Mouse (Mus musculus) ES-Bruce4 (cell line): Measurements from ENCODE around the gene Pkp4.

Source experiments
- CTCF ChIP-seq: IDR thresholded peaks from one replicate; pipeline ENCODE4 v1.8.1; 2011; ENCODE audit warnings: low read depth, low read length
- EP300 ChIP-seq: IDR thresholded peaks from 2 replicates; pipeline ENCODE4 v1.6.1; 2011; ENCODE audit warnings: low read depth, low read length; ENCODE audit not compliant: insufficient read depth
- POLR2A ChIP-seq: IDR thresholded peaks from one replicate; pipeline ENCODE4 v1.8.1; 2011; ENCODE audit warnings: low read length; ENCODE audit not compliant: insufficient read depth

GRCm38 (mm10) chr2:59229250-59229895, 68.7 kb downstream of the Pkp4 start:
- TF ChIP-seq POLR2A (no peak), CTCF (no peak), EP300 (no peak)
